Mouse (Mus musculus) frontal cortex, postnatal 10 days (tissue): Measurements from ENCODE around the gene N4bp3.
"Not testable (repeated sequence)": the region's sequence is repeated elsewhere in the genome, so short reads cannot be mapped to it uniquely, and the experiment has no call there.

Source experiments
- DNase-seq, 2 experiments: peaks; one replicate each; pipeline ENCODE4 v3.0.0; 2022; ENCODE audit warnings: low spot score in 2 of 2, mixed read lengths in 1 of 2

Gene N4bp3

DNA sequence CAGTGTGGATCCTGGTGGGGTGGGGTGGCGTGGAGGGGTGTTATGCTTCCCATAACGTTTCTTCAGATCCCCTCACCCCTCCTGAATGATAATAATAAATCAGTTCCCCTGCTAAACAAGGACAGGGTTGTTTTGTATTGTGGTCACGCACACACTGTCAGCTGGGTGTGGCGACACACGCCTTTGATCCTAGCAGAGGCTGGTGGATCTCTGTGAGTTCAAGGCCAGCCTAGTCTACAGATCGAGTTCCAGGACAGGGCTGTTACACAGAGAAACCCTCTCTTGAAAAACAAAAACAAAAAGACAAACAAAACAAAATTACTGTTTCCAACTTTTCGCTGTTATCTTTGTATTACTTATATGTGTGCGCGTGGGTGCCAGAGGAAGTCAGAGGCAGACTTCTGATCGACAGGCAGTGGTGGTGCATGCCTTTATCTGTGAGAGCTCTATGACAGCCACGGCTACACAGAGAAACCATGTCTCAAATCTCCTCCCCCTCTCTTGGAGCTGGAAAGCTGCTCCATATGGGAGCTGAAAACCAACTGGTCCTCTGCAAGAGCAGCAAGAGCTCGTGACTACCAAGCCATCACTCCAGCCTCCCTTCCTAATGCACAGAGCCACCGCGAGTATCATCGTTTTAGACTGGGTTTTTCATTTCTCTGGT is 20.9 kb downstream of the N4bp3 start:
- DNase-seq, result peak in 1 of 2 experiments; percentile 21

DNA sequence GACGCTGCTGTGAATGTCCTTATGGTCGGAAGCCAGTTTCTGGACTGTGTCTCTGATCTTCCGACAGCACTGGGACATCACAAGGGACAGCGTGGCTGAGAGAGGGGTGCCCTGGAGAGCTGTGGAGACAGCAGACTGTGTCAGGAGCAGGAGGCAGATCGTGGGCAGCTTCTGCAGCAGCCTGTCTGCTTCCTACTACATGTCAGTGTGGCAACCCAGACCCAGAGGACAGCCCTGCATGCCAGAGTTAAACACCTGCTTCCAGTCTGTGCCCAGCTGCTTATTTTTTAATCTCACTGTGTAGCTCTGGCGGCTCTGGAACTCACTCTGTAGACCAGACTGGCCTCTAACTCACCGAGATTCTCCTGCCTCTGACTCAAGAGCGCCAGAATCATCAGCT is 22.7 kb downstream of the N4bp3 start:
- DNase-seq, result no peak

- no peak for DNase-seq
Measured at GRCm38 (mm10) chr11:51627425-51627824, 23.2 kb downstream of the N4bp3 start.

DNA sequence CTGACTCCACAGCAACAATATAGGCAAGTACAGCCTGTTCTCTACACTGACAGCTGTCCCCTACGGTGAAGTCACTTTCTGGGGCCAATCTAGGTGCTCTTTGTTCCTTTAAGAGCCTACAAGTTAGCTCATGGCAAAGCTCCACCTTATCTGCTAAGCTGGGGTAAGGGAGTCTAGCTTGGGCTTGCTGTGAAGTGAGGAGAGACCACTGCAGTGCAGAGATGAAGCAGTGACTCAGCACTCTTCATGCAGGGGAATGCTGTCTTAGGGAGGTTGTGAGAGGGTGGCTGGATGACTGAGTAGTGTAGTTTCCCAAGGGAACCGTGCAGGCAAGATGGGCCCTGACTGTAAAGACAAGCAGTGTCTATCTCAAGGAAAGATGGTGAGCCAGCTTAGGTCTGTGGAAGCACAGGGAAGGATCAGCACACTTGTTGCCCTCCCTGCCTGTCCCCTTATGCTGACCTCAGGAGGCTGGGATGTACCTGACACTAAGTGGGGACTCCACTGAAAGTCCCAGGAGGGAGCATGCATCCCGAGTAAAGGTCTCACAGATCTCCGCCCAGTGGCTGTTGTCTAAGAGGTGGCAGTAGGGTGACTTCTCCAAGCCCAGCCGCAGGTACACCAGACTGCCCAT is 25.3 kb downstream of the N4bp3 start:
- DNase-seq, result no peak

- peak; percentile 35 to 70 for DNase-seq
Measured at GRCm38 (mm10) chr11:51622971-51623491, 27.6 kb downstream of the N4bp3 start.

GRCm38 (mm10) chr11:51621776-51622175 is 28.9 kb downstream of the N4bp3 start:
- no peak for DNase-seq

DNA sequence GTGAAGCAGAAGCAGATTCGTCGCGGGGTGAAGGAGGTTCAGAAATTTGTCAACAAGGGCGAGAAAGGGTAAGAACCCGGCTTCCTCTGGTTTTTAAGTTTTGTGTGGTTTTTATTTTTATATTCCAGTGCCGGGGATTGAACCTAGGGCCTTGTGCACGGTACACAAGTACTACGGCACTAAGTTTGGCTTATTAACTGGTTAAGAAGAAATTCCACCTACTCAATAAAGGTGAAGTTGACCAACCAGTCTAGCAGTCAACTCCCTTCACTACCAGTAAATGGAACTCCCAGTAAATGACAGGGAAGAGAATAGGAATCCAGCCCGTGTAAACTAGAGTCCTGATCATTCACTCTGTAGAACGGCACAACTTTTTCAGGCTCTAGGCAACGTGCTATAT is 30.6 kb downstream of the N4bp3 start:
- DNase-seq, result no peak

DNA sequence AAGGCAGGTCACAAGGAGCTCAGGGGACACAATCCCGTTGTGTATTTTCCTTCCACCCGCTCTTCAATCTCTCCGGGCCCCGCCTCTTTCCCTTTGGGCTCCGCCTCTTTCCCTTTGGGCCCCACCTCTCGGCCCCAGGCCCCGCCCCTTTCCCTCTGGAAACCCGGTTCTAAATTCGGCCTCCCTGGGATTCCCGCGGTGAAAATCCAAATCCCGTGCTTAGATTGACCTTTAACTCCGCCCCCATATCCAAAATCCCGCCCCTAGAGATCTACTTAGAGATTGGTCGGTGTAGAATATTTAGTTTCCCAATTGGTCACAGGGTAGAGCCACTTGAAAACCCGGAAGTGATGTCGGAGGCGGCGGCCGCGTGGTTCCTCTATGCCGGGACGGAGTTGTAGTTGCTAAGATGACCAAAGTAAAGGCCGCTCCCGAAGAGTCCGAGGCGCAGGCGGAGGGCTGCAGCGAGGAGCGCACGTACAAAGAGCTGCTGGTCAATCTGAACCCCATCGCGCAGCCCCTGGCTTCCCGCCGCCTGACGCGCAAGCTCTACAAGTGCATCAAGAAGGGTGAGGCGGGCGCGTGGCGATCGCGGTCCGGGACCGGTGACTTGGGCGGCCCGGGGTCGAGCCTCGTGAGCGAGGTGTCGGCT is 31.1 kb downstream of the N4bp3 start, which contains the start of gene Nhp2:
Gene Nhp2 (plus strand): TSS at position 327 of the 652 bp plus-strand sequence.
- DNase-seq, result peak; percentile 91 to 94

DNA sequence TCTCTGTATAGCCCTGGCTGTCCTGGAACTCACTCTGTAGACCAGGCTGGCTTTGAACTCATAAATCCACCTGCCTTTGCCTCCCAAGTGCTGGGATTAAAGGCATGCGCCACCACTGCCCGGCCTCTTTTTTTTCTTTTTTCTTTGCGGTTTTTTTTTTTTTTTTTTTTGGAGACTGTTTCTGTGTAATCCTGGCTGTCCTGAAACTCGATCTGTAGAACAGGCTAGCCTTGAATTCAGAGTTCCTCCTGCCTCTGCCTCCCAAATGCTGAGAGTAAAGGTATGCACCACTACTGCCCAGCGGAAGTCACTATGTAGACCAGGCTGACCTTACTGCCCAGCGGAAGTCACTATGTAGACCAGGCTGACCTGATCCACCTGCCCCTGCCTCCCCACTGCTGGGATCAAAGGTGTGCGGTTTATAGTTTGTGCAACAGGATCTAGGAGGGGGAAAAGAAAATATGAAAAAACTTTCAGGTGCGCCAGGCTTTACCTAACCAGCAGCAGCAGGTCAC is 31.7 kb downstream of the N4bp3 start:
- DNase-seq, result no peak

GRCm38 (mm10) chr11:51617693-51618092 is 32.9 kb downstream of the N4bp3 start:
- DNase-seq, result peak in 1 of 2 experiments; percentile 58

GRCm38 (mm10) chr11:51616113-51616512 is 34.5 kb downstream of the N4bp3 start:
- DNase-seq, result not testable (repeated sequence)

GRCm38 (mm10) chr11:51615601-51616000 is 35.0 kb downstream of the N4bp3 start:
- DNase-seq, result peak in 1 of 2 experiments; percentile 37

DNA sequence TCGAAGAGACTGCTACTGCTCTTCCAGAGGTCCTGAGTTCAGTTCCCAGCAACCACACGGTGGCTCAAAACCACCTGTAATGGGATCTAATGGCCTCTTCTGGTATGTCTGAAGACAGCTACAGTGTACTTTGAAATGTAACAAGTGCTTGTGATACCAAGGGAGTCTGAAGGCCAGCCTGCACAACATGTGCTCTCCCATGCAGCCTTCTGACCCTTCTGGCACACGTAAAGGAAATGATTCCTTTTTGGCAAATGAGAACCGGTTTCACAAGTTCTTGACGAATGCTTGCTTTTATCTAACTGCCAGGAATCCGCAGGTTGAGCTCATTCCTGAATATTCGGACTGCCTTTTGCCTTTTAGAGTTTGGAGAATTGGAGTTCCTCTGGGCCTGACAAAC is 35.5 kb downstream of the N4bp3 start:
- no peak for DNase-seq

- no peak for DNase-seq
Measured at GRCm38 (mm10) chr11:51614256-51614655, 36.4 kb downstream of the N4bp3 start.

GRCm38 (mm10) chr11:51609940-51610339 is 40.7 kb downstream of the N4bp3 start:
- DNase-seq, result not testable (repeated sequence)

DNA sequence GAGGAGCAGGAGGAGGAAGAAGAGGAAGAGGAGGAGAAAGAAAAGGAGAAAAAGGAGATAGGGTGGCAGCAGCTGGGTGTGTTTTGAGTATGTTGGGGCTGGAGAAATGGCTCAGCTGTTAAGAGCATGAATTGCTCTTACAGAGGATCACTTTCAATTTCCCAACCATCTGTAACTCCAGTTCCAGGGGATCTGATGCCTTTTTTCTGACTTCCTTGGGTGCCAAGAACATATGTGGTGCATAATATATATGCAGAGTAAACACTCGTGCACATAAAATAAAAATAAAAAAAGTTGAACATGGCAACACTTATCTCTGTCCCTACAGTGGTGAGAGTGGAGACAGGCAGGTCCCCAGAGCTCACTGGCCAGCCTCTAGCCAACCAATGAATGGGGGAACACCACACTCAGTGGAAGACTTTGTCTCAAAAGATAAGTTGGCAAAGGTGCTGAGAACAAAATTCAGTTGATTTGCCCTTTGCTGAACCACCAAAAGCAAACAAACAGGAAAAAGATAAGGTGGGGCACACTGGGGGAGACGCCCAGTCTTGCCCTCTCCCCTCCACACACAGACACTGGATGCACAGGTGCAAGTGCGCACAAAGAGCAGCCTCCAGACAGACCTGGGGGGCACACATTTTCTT is 41.3 kb downstream of the N4bp3 start:
- no peak for DNase-seq

DNA sequence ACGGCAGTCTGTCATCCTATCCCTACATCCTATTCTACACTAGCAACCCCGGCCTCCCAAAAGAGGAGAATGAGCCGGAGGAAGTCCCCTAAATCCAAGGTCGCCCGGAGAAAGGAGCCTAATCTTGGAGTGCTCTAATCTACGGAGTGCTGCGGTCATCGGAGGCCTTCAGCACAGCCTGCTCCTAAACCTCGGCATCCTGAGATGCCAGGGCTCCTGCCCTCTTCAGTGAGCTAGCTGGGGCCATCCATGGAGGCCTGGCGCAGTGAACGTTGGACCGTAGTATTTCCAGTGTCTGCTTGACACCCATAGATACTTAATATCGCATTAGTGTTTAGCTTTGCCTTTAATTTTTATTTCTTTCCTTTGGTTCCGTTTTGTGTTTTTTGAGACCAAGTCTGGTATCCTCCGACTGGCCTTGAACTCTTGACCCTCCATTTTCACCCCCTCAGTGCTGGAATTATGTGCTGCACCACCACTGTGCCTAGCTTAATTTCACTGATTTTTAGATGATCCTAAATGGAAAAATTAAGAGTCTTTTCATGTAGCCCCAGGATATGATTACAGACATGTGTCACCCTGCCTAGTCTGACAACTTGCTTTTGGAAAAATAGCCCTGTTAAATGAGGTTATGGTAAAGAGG is 43.4 kb downstream of the N4bp3 start:
- DNase-seq, result no peak

- peak; percentile 96 to 97 for DNase-seq
Measured at GRCm38 (mm10) chr11:51606447-51607095, 44.1 kb downstream of the N4bp3 start, which contains the start of gene Hnrnpab. Hnrnpab (minus strand) TSS chr11:51606847.

DNA sequence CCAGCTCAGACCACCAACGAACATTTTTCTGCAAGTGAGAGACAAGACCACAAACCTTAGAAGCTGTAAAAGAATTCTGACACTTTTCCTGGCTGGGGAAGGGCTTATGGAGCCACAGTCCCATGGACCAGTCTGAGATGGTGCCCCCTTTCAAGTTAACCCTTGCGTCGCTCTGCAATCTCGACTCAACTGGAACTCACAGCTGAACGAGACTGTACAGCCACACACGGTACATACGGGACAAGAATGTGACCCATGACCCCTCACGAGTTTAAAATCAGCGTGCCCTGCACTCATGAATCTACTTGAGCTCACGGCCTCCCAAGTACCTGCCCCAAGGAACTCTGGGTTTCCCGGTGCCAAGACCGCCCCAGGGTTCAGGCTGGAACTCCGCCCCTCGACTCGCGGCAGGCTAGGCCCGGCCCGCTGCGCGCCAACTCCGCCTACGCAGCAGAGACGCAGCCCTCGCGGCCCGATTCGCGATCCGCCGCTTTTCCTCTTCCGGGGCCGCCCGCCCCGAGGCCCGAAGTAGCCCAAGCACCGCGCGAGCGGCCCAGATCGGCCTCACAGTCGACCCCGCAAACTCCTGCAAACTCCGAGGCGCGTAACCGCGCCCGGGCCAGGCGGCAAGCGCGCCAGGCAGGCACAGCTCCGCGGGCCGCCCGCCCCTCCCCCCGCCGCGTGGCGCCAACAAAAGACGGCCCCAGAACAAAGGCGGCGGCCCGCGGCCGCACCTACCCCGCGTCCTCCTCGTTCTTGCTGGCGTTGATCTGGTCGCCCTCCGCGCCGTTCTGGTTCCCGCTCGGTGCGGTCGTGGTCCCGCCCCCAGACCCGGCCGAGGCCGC is 44.8 kb downstream of the N4bp3 start:
- DNase-seq, result peak; percentile 73 to 82

GRCm38 (mm10) chr11:51602253-51602652 is 48.4 kb downstream of the N4bp3 start:
- no peak for DNase-seq
